Mouse (Mus musculus) MEL (cell line): ENCODE measurements around the gene Cecr2. TPM values are rescaled to one million over a fixed set of nuclear protein-coding genes. Genes with fewer than 3 reads are reported as not detected.

ENCODE experiments used
- DNase-seq: peaks from one replicate; pipeline ENCODE4 v3.0.0; 2011; ENCODE audit warnings: low read depth, low spot score
- H3K27ac ChIP-seq: 2 replicates; pipeline ENCODE4 v1.5.1; 2012; ENCODE audit warnings: low read depth, mild to moderate bottlenecking, control low read depth, low read length, moderate library complexity; ENCODE audit not compliant: control insufficient read depth
- H3K27me3 ChIP-seq, 2 experiments: fragments of 150-350 bp in 1 of 2; sonication (generic) in 1 of 2; 2 replicates each; pipeline ENCODE4 v1.6.1; 2012; ENCODE audit warnings: low read length in 2 of 2, mild to moderate bottlenecking in 2 of 2, improper control_type of control experiment in 1 of 2, moderate library complexity in 1 of 2; ENCODE audit not compliant: insufficient read depth in 2 of 2, control insufficient read depth in 1 of 2
- H3K36me3 ChIP-seq, 2 experiments: 2 replicates each; pipeline ENCODE4 v1.6.1; 2012 to 2014; ENCODE audit warnings: low read length in 2 of 2, improper control_type of control experiment in 1 of 2, inconsistent platforms in 1 of 2, mild to moderate bottlenecking in 1 of 2; ENCODE audit not compliant: insufficient read depth in 2 of 2, control insufficient read depth in 1 of 2
- H3K4me1 ChIP-seq, 2 experiments: fragments of 150-350 bp in 1 of 2; sonication (generic) in 1 of 2; 2 replicates each; pipeline ENCODE4 v1.6.1; 2012; ENCODE audit warnings: low read length in 2 of 2, improper control_type of control experiment in 1 of 2, mild to moderate bottlenecking in 1 of 2; ENCODE audit not compliant: insufficient read depth in 2 of 2, control insufficient read depth in 1 of 2
- H3K4me3 ChIP-seq, 2 experiments: fragments of 150-350 bp in 1 of 2; sonication (generic) in 1 of 2; 2 replicates each; pipeline ENCODE4 v1.5.1; 2012; ENCODE audit warnings: low read depth in 2 of 2, low read length in 2 of 2, mild to moderate bottlenecking in 2 of 2, moderate library complexity in 2 of 2, control low read depth in 1 of 2, improper control_type of control experiment in 1 of 2; ENCODE audit not compliant: control insufficient read depth in 1 of 2, insufficient read depth in 1 of 2
- H3K79me2 ChIP-seq: 2 replicates; pipeline ENCODE4 v1.6.1; 2012; ENCODE audit warnings: mild to moderate bottlenecking, low read length, moderate library complexity; ENCODE audit not compliant: control insufficient read depth, poor library complexity, insufficient read depth
- H3K9ac ChIP-seq: 2 replicates; pipeline ENCODE4 v1.6.1; 2012; ENCODE audit warnings: low read depth, mild to moderate bottlenecking, control low read depth, low read length, moderate library complexity; ENCODE audit not compliant: control insufficient read depth, poor library complexity, severe bottlenecking
- H3K9me3 ChIP-seq: fragments of 150-350 bp; sonication (generic); replicated peaks from 2 replicates; pipeline ENCODE4 v1.6.1; 2012; ENCODE audit warnings: mild to moderate bottlenecking, low read length, improper control_type of control experiment, moderate library complexity; ENCODE audit not compliant: insufficient read depth
- CHD1 ChIP-seq: IDR thresholded peaks from 2 replicates; pipeline ENCODE4 v1.6.1; 2012; ENCODE audit warnings: low read depth, mild to moderate bottlenecking, inconsistent platforms, low read length, improper control_type of control experiment
- CHD2 ChIP-seq: IDR thresholded peaks from 2 replicates; pipeline ENCODE4 v1.6.1; 2011; ENCODE audit warnings: low read length, improper control_type of control experiment
- CTCF ChIP-seq, 3 experiments: IDR thresholded peaks in 2 of 3; conservative IDR thresholded peaks in 1 of 3; 2 replicates each; pipeline ENCODE4 v1.5.1; 2011 to 2012; ENCODE audit warnings: low read length in 3 of 3, low read depth in 2 of 3, mild to moderate bottlenecking in 2 of 3, improper control_type of control experiment in 1 of 3, inconsistent platforms in 1 of 3, mixed read lengths in 1 of 3, moderate library complexity in 1 of 3; ENCODE audit not compliant: control insufficient read depth in 1 of 3, insufficient read depth in 1 of 3, poor library complexity in 1 of 3, severe bottlenecking in 1 of 3
- E2F4 ChIP-seq: IDR thresholded peaks from 2 replicates; pipeline ENCODE4 v1.6.1; 2011; ENCODE audit warnings: low read depth, low read length, improper control_type of control experiment, borderline replicate concordance
- ETS1 ChIP-seq: IDR thresholded peaks from 2 replicates; pipeline ENCODE4 v1.6.1; 2012; ENCODE audit warnings: low read depth, mild to moderate bottlenecking, inconsistent platforms, low read length, improper control_type of control experiment, moderate library complexity
- GATA1 ChIP-seq: IDR thresholded peaks from 2 replicates; pipeline ENCODE4 v1.6.1; 2011; ENCODE audit warnings: low read depth, low read length, improper control_type of control experiment
- HCFC1 ChIP-seq: IDR thresholded peaks from 2 replicates; pipeline ENCODE4 v1.6.1; 2012; ENCODE audit warnings: low read depth, mild to moderate bottlenecking, inconsistent platforms, low read length, improper control_type of control experiment, moderate library complexity
- MAX ChIP-seq: IDR thresholded peaks from 2 replicates; pipeline ENCODE4 v1.6.1; 2011; ENCODE audit warnings: low read length, improper control_type of control experiment
- MAZ ChIP-seq: IDR thresholded peaks from 2 replicates; pipeline ENCODE4 v1.6.1; 2012; ENCODE audit warnings: low read depth, mild to moderate bottlenecking, inconsistent platforms, low read length, improper control_type of control experiment
- MXI1 ChIP-seq: IDR thresholded peaks from 2 replicates; pipeline ENCODE4 v1.6.1; 2011; ENCODE audit warnings: mild to moderate bottlenecking, low read depth, low read length, improper control_type of control experiment
- MYB ChIP-seq: IDR thresholded peaks from 2 replicates; pipeline ENCODE4 v1.6.1; 2011; ENCODE audit warnings: mild to moderate bottlenecking, low read depth, low read length, improper control_type of control experiment
- MYC ChIP-seq: IDR thresholded peaks from 2 replicates; pipeline ENCODE4 v1.6.1; 2011; ENCODE audit warnings: low read depth, mild to moderate bottlenecking, low read length, improper control_type of control experiment, moderate library complexity
- NELFE ChIP-seq: IDR thresholded peaks from 2 replicates; pipeline ENCODE4 v1.6.1; 2011; ENCODE audit warnings: low read depth, low read length, improper control_type of control experiment
- NRF1 ChIP-seq: IDR thresholded peaks from 2 replicates; pipeline ENCODE4 v1.6.1; 2014; ENCODE audit warnings: low read depth, mild to moderate bottlenecking, inconsistent platforms, low read length, improper control_type of control experiment, moderate library complexity; ENCODE audit not compliant: poor library complexity, insufficient read depth, severe bottlenecking
- POLR2A ChIP-seq, 2 experiments: IDR thresholded peaks; 2 replicates each; pipeline ENCODE4 v1.6.1; 2011 to 2012; ENCODE audit warnings: low read length in 2 of 2, mild to moderate bottlenecking in 2 of 2, control low read depth in 1 of 2, improper control_type of control experiment in 1 of 2, low read depth in 1 of 2, moderate library complexity in 1 of 2; ENCODE audit not compliant: control insufficient read depth in 1 of 2, insufficient read depth in 1 of 2, poor library complexity in 1 of 2
- POLR2AphosphoS2 ChIP-seq: IDR thresholded peaks from 2 replicates; pipeline ENCODE4 v1.6.1; 2011; ENCODE audit warnings: low read length, improper control_type of control experiment
- POLR2AphosphoS5 ChIP-seq: IDR thresholded peaks from 2 replicates; pipeline ENCODE4 v1.6.1; 2012; ENCODE audit warnings: low read depth, borderline replicate concordance, mild to moderate bottlenecking, inconsistent platforms, low read length, moderate library complexity, mixed read lengths
- RCOR1 ChIP-seq: IDR thresholded peaks from 2 replicates; pipeline ENCODE4 v1.6.1; 2012; ENCODE audit warnings: low read depth, mild to moderate bottlenecking, inconsistent platforms, low read length, improper control_type of control experiment
- SIN3A ChIP-seq: IDR thresholded peaks from 2 replicates; pipeline ENCODE4 v1.6.1; 2012; ENCODE audit warnings: low read length, improper control_type of control experiment, inconsistent platforms
- SMC3 ChIP-seq: IDR thresholded peaks from 2 replicates; pipeline ENCODE4 v1.6.1; 2011; ENCODE audit warnings: low read depth, low read length, improper control_type of control experiment
- TAL1 ChIP-seq: IDR thresholded peaks from 2 replicates; pipeline ENCODE4 v1.6.1; 2012; ENCODE audit warnings: mild to moderate bottlenecking, inconsistent platforms, low read length, moderate library complexity, mixed read lengths
- TBP ChIP-seq: IDR thresholded peaks from 2 replicates; pipeline ENCODE4 v1.8.0; 2011; ENCODE audit warnings: low read depth, low read length, improper control_type of control experiment
- TCF12 ChIP-seq: IDR thresholded peaks from 2 replicates; pipeline ENCODE4 v1.6.1; 2014; ENCODE audit warnings: low read depth, mild to moderate bottlenecking, inconsistent platforms, low read length, improper control_type of control experiment, moderate library complexity
- UBTF ChIP-seq: IDR thresholded peaks from 2 replicates; pipeline ENCODE4 v1.6.1; 2012; ENCODE audit warnings: low read depth, mild to moderate bottlenecking, inconsistent platforms, low read length, improper control_type of control experiment, moderate library complexity, borderline replicate concordance; ENCODE audit not compliant: insufficient read depth
- USF1 ChIP-seq: IDR thresholded peaks from 2 replicates; pipeline ENCODE4 v1.6.1; 2014; ENCODE audit warnings: low read depth, mild to moderate bottlenecking, inconsistent platforms, low read length, improper control_type of control experiment, moderate library complexity
- ZC3H11A ChIP-seq: IDR thresholded peaks from 2 replicates; pipeline ENCODE4 v1.6.1; 2012; ENCODE audit warnings: low read depth, mild to moderate bottlenecking, inconsistent platforms, low read length, improper control_type of control experiment
- ZKSCAN1 ChIP-seq: IDR thresholded peaks from 2 replicates; pipeline ENCODE4 v1.6.1; 2012; ENCODE audit warnings: low read depth, mild to moderate bottlenecking, inconsistent platforms, low read length, improper control_type of control experiment, moderate library complexity
- polyA plus RNA-seq, 2 experiments: library from polyadenylated mRNA; stranded (reverse) in 1 of 2; unstranded in 1 of 2; fragments of >175 nt in 1 of 2; fragments of >200 nt in 1 of 2; gene quantifications; 2 replicates each; pipeline versions ENCODE4 v1.2.1 to v1.2.4; 2012; ENCODE audit warnings: low replicate concordance in 2 of 2, low read depth in 1 of 2; ENCODE audit not compliant: insufficient read length in 2 of 2, insufficient read depth in 1 of 2, missing spikeins in 1 of 2
- total RNA-seq: library from RNA; depleted of rRNA; stranded (reverse); fragments of 300-350 nt; gene quantifications from 2 replicates; pipeline ENCODE4 v1.2.3, GENCODE M21; 2012; rRNA removed

The Cecr2 gene
- total RNA-seq (4.0 and 5.1 TPM in 2 replicates), polyA plus RNA-seq (1 to 10 TPM in 1 of 2 experiments, not detected in 1; 8.7 TPM)

DNA sequence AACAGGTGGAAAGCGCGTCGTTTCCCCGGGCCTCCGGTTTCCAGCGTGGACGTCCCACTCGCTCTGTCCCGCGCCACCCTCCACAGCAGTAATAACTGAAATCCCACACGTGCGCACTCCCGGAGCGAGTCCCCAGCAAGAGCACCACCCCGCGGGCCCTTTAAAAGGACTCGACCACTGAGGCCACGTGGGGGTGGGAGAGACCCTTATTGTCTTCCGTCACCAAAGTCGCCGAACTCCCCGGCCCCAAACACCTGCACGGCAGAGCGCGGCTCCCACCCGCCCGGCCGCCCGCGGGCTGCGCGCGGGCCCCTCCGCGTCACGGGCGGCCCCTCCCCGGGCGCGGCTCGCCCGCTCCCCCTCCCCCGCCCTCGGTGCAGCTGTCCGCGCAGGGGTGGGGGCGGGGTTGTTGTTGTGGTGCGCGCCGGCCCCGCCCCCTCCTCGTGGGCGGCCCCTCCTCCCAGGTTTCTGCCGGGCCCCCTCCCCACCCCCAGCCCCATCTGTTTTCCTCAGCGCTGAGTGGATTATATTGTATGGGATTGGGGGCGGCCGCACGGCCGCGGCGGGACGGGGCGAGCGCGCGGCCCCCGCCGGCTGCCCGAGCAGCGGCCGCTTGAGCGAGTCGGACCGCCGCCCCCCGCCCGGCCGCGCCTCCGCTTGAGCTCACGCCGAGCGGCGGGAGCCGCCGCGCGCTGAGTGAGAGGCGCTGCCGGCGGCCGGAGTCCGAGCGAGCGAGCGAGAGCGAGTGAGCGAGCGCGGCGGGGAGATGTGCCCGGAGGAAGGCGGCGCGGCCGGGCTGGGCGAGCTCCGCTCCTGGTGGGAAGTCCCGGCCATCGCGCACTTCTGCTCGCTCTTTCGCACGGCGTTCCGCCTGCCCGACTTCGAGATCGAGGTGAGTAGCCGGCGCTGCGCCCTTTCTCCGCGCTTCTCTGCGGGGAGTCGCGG, at the start of gene Cecr2:
Cecr2 (plus strand) TSS at position 554 of the 945 bp plus-strand sequence.
- Histone ChIP-seq H3K27me3 (no peaks in the 10 kb centered on the region), H3K27ac (peak within 1 kb of the TSS; percentile 79)

DNA sequence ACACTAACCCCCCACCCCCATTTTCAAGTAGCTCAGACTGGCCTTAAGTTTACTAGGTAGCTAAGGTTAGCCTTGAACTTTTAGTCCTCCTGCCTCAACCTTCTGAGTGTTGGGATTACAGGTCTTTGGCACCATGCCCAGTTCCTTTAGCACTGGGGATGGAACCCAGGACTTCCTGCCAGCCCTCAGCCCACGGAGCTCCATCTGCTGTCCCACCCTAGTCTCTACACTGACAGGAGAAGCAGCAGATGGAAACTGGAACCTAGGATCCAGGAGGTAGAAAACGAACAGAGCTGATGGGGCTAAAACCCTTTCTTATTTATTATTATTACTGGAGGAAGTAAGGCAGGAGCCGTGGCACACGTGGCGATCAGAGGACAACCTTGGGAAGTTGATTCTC, 48.6 kb upstream of the Cecr2 start:
- H3K4me1 ChIP-seq: peaks cover 14 to 34% of the 10 kb centered on the region in 2 experiments

More for the DNA sequence above, at the start of gene Cecr2:
- TF ChIP-seq SMC3 (no peak), GATA1 (no peak), MAZ (peak; percentile 71; the same call in 1 of the 2 replicates), MAX (peak; percentile 92), E2F4 (0 out of 2 replicates have a peak, but pooled peaks have one; percentile 59), TCF12 (peak; percentile 64), CHD2 (no peak), POLR2AphosphoS5 (no peak), HCFC1 (peak; percentile 56; the same call in 1 of the 2 replicates), MYC (peak; percentile 94), TBP (peak; percentile 63), CHD1 (peak; percentile 97), NRF1 (peak; percentile 26; the same call in 1 of the 2 replicates), ZC3H11A (0 out of 2 replicates have a peak, but pooled peaks have one; percentile 7), RCOR1 (no peak), UBTF (peak; percentile 93; the same call in 1 of the 2 replicates), USF1 (peak; percentile 70), SIN3A (peak; percentile 99), POLR2A (IDR thresholded peaks at IDR 0.05; ENCODE audit: control insufficient read depth in 1 of 2, insufficient read depth in 1 of 2, low read depth in 1 of 2, low read length in 2 of 2, poor library complexity in 1 of 2) (peak; percentile 28 to 82; a peak in 3 of 4 replicates), NELFE (peak; percentile 66), POLR2AphosphoS2 (0 out of 2 replicates have a peak, but pooled peaks have one; percentile 50), MXI1 (peak; percentile 99), ETS1 (peak; percentile 53)
- Histone ChIP-seq H3K4me3 (peak within 1 kb of the TSS; percentile 87 to 97), H3K36me3 (peaks cover 0 to 12% of the 10 kb centered on the region in 2 experiments; a peak in 2 of 4 replicates), H3K79me2 (peaks cover 24% of the 10 kb centered on the region), H3K9ac (peak within 1 kb of the TSS; percentile 95), H3K4me1 (peaks cover 0 to 11% of the 10 kb centered on the region in 2 experiments), H3K9me3 (no peaks in the 10 kb centered on the region)
- peak; percentile 88 for DNase-seq

More for the DNA sequence above, 48.6 kb upstream of the Cecr2 start:
- Histone ChIP-seq H3K9me3 (no peaks in the 10 kb centered on the region), H3K79me2 (no peaks in the 10 kb centered on the region), H3K36me3 (peaks cover 0 to 25% of the 10 kb centered on the region in 2 experiments; a peak in 2 of 4 replicates), H3K4me3 (no peak overlapping the region), H3K27me3 (no peaks in the 10 kb centered on the region), H3K9ac (no peak overlapping the region), H3K27ac (no peak overlapping the region)
- peak; percentile 63 for DNase-seq
- TF ChIP-seq ZKSCAN1: no peak
- no peak for TF ChIP-seq TAL1
- TF ChIP-seq SMC3: peak; percentile 34
- TF ChIP-seq E2F4: no peak
- TF ChIP-seq MYB: no peak
- no peak for TF ChIP-seq MXI1
- TF ChIP-seq CTCF (IDR thresholded peaks at IDR 0.05 in 2 of 3, conservative IDR thresholded peaks at IDR 0.05 in 1 of 3; ENCODE audit: control insufficient read depth in 1 of 3, insufficient read depth in 1 of 3, low read depth in 2 of 3, low read length in 3 of 3, poor library complexity in 1 of 3, severe bottlenecking in 1 of 3): peak in 2 of 3 experiments; percentile 31 to 33; a peak in 2 of 6 replicates
